Mouse (Mus musculus): ENCODE results near the gene 3110082I17Rik. TPM values are rescaled to one million over a fixed set of nuclear protein-coding genes. Genes with fewer than 3 reads are reported as not detected.

Gene 3110082I17Rik
- polyA plus RNA-seq, 1 experiment from 2014 or later = 34.1 TPM

- no peaks in the 10 kb centered on the region for H3K9me3 ChIP-seq (ENCODE audit: control insufficient read depth, low read length)
- ATAC-seq (ENCODE audit: low FRiP score) (no peak), DNase-seq (ENCODE audit: low spot score, missing footprints) (peak; percentile 39)
- H3K27me3 ChIP-seq (ENCODE audit: control insufficient read depth, insufficient read depth, low read length) = no peaks in the 10 kb centered on the region
- no peak overlapping the region for H3K4me2 ChIP-seq
- H3K36me3 ChIP-seq (ENCODE audit: control insufficient read depth, insufficient read depth, low read length) = no peaks in the 10 kb centered on the region
- H3K27ac ChIP-seq (ENCODE audit: low read depth, low read length) = no peak overlapping the region
- H3K4me3 ChIP-seq (ENCODE audit: low read depth, low read length) = no peak overlapping the region
- 83% methylated on average over 5 of the region's 6 CpGs for WGBS
- H3K9ac ChIP-seq (ENCODE audit: low read length) = no peak overlapping the region
- H3K4me1 ChIP-seq (ENCODE audit: control insufficient read depth, insufficient read depth, low read length) = no peaks in the 10 kb centered on the region
These were observed 143.2 kb downstream of the 3110082I17Rik start for GRCm38 (mm10) chr5:139316982-139317675.

- Histone ChIP-seq H3K36me3 (ENCODE audit: control insufficient read depth, insufficient read depth, low read length) (no peaks in the 10 kb centered on the region), H3K9me3 (ENCODE audit: control insufficient read depth, low read length) (no peaks in the 10 kb centered on the region), H3K27ac (ENCODE audit: low read depth, low read length) (no peak overlapping the region), H3K9ac (ENCODE audit: low read length) (no peak overlapping the region), H3K4me1 (ENCODE audit: control insufficient read depth, insufficient read depth, low read length) (no peaks in the 10 kb centered on the region), H3K27me3 (ENCODE audit: control insufficient read depth, insufficient read depth, low read length) (no peaks in the 10 kb centered on the region), H3K4me3 (ENCODE audit: low read depth, low read length) (no peak overlapping the region), H3K4me2 (no peak overlapping the region)
- ATAC-seq (ENCODE audit: low FRiP score) (no peak), DNase-seq (ENCODE audit: low spot score, missing footprints) (peak; percentile 14)
- 84% methylated on average over 12 of the region's 12 CpGs for WGBS
These were observed 145.2 kb downstream of the 3110082I17Rik start for GRCm38 (mm10) chr5:139314941-139315642.

- no peak overlapping the region for H3K27ac ChIP-seq (ENCODE audit: low read depth, low read length)
- no peak for ATAC-seq (ENCODE audit: low FRiP score)
- WGBS = 85% methylated on average over 9 of the region's 9 CpGs
These were observed 146.8 kb downstream of the 3110082I17Rik start for GRCm38 (mm10) chr5:139313536-139313935.

GRCm38 (mm10) chr5:139311822-139312221, 148.5 kb downstream of the 3110082I17Rik start:
- no peaks in the 10 kb centered on the region for H3K27me3 ChIP-seq (ENCODE audit: control insufficient read depth, insufficient read depth, low read length)
- WGBS = 86% methylated on average over 9 of the region's 9 CpGs
- DNase-seq (ENCODE audit: low spot score, missing footprints) (peak; percentile 69), ATAC-seq (ENCODE audit: low FRiP score) (no peak)
- no peak overlapping the region for H3K9ac ChIP-seq (ENCODE audit: low read length)
- H3K4me3 ChIP-seq (ENCODE audit: low read depth, low read length) = no peak overlapping the region
- no peaks in the 10 kb centered on the region for H3K9me3 ChIP-seq (ENCODE audit: control insufficient read depth, low read length)
- H3K36me3 ChIP-seq (ENCODE audit: control insufficient read depth, insufficient read depth, low read length) = no peaks in the 10 kb centered on the region
- no peaks in the 10 kb centered on the region for H3K4me1 ChIP-seq (ENCODE audit: control insufficient read depth, insufficient read depth, low read length)
- H3K27ac ChIP-seq (ENCODE audit: low read depth, low read length) = no peak overlapping the region
- H3K4me2 ChIP-seq = no peak overlapping the region

More at GRCm38 (mm10) chr5:139313536-139313935, 146.8 kb downstream of the 3110082I17Rik start:
- H3K9ac ChIP-seq (ENCODE audit: low read length) = no peak overlapping the region
- no peak overlapping the region for H3K4me2 ChIP-seq
- H3K4me1 ChIP-seq (ENCODE audit: control insufficient read depth, insufficient read depth, low read length) = no peaks in the 10 kb centered on the region
- no peak for DNase-seq (ENCODE audit: low spot score, missing footprints)
- H3K36me3 ChIP-seq (ENCODE audit: control insufficient read depth, insufficient read depth, low read length) = no peaks in the 10 kb centered on the region
- H3K9me3 ChIP-seq (ENCODE audit: control insufficient read depth, low read length) = no peaks in the 10 kb centered on the region
- H3K4me3 ChIP-seq (ENCODE audit: low read depth, low read length) = no peak overlapping the region
- no peaks in the 10 kb centered on the region for H3K27me3 ChIP-seq (ENCODE audit: control insufficient read depth, insufficient read depth, low read length)

DNA sequence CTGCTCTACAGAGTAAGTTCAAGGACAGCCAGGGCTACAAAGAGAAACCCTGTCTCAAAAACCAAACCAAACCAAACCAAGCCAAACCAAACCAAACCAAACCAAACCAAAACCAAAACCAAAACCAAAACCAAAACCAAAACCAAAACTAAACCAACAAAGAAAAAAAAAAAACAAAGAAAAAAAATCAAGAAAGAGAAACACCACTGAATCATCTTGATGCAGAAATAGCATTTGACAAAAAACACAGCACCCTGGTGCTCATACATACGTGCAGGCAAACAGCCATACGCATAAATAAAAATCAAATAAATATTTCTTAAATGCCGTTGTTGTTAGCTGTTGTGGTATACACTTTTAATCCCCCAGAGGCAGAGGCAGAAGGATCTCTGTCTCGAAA, 149.8 kb downstream of the 3110082I17Rik start:
- Histone ChIP-seq H3K27me3 (ENCODE audit: control insufficient read depth, insufficient read depth, low read length) (no peaks in the 10 kb centered on the region), H3K4me1 (ENCODE audit: control insufficient read depth, insufficient read depth, low read length) (no peaks in the 10 kb centered on the region), H3K4me2 (no peak overlapping the region), H3K36me3 (ENCODE audit: control insufficient read depth, insufficient read depth, low read length) (no peaks in the 10 kb centered on the region), H3K27ac (ENCODE audit: low read depth, low read length) (no peak overlapping the region), H3K9ac (ENCODE audit: low read length) (no peak overlapping the region), H3K4me3 (ENCODE audit: low read depth, low read length) (no peak overlapping the region), H3K9me3 (ENCODE audit: control insufficient read depth, low read length) (no peaks in the 10 kb centered on the region)
- ATAC-seq (ENCODE audit: low FRiP score) (no peak), DNase-seq (ENCODE audit: low spot score, missing footprints) (no peak)
- 91% methylated on average over 4 of the region's 4 CpGs for WGBS

DNA sequence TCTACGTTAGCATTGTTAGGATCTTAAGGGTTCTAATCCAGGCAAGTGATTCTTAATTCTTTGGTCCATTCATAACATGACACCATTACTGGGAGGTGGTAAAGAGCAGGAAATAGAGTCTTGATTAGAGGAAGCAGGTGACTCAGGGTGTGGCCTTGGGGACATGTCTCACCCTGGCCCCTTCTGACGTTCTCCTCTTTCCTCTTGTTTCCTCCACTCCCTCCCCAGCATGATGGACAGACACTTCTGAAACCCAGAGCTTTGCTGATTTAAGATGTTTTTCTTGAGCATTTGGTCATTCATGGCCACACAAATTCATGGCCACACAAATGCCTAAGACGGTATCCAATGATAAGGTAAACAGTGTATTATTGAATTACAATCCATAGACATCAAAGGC, 150.4 kb downstream of the 3110082I17Rik start:
- Histone ChIP-seq H3K4me3 (ENCODE audit: low read depth, low read length) (no peak overlapping the region), H3K27ac (ENCODE audit: low read depth, low read length) (no peak overlapping the region), H3K27me3 (ENCODE audit: control insufficient read depth, insufficient read depth, low read length) (no peaks in the 10 kb centered on the region), H3K36me3 (ENCODE audit: control insufficient read depth, insufficient read depth, low read length) (no peaks in the 10 kb centered on the region), H3K9ac (ENCODE audit: low read length) (no peak overlapping the region), H3K9me3 (ENCODE audit: control insufficient read depth, low read length) (no peaks in the 10 kb centered on the region), H3K4me2 (no peak overlapping the region), H3K4me1 (ENCODE audit: control insufficient read depth, insufficient read depth, low read length) (no peaks in the 10 kb centered on the region)
- WGBS = 89% methylated on average over 3 of the region's 3 CpGs
- ATAC-seq (ENCODE audit: low FRiP score) = no peak
- DNase-seq (ENCODE audit: low spot score, missing footprints) = peak; percentile 53

MicroRNAs within 50 kb of the gene (microRNA counts, 519-probe panel; counts per million panel counts)
- microRNA mmu-miR-339-3p (not detected), microRNA mmu-miR-339-5p (not detected)

Small RNA genes within 50 kb of the gene (microRNA-seq; reads per million reads assigned to microRNA genes)
- 446 reads per million, percentile 70 among the genes with 10 or more reads in this experiment for gene Mir339

Other genes with a start within 250 kb of the 3110082I17Rik start
- 118 and 123 TPM in 2 replicates for gene Get4, start 208.2 kb downstream of the 3110082I17Rik start, polyA plus RNA-seq (2014; fragmentation: Nextera tagmentation; extraction: Ambion mirVana)
- 2.4 TPM in 2 replicates for gene Adap1, start 134.9 kb downstream of the 3110082I17Rik start, polyA plus RNA-seq (2014; fragmentation: Nextera tagmentation; extraction: Ambion mirVana)
- gene Cox19, start 109.1 kb downstream of the 3110082I17Rik start, polyA plus RNA-seq (2014; fragmentation: Nextera tagmentation; extraction: Ambion mirVana) = 124 and 133 TPM in 2 replicates
- not detected in 2 replicates for gene Cyp2w1, start 107.9 kb downstream of the 3110082I17Rik start, polyA plus RNA-seq (2014; fragmentation: Nextera tagmentation; extraction: Ambion mirVana)
- 1.5 and 2.7 TPM in 2 replicates for gene Gpr146, start 82.8 kb downstream of the 3110082I17Rik start, polyA plus RNA-seq (2014; fragmentation: Nextera tagmentation; extraction: Ambion mirVana)
- gene C130050O18Rik, start 55.2 kb downstream of the 3110082I17Rik start, polyA plus RNA-seq (2014; fragmentation: Nextera tagmentation; extraction: Ambion mirVana) = 0.12 and 0.29 TPM in 2 replicates
- 1.9 and 2.5 TPM in 2 replicates for gene Gper1, start 37.4 kb downstream of the 3110082I17Rik start, polyA plus RNA-seq (2014; fragmentation: Nextera tagmentation; extraction: Ambion mirVana)
- 4.4 and 6.9 TPM in 2 replicates for gene Zfand2a, start 24.0 kb upstream of the 3110082I17Rik start, polyA plus RNA-seq (2014; fragmentation: Nextera tagmentation; extraction: Ambion mirVana)
- gene Uncx, start 83.0 kb upstream of the 3110082I17Rik start, polyA plus RNA-seq (2014; fragmentation: Nextera tagmentation; extraction: Ambion mirVana) = 41.8 and 46.4 TPM in 2 replicates

Measured in midbrain, embryonic 11.5 days (tissue).